Mouse (Mus musculus) neural tube, embryonic 12.5 days (tissue): Measurements from ENCODE around the gene Olfr463. TPM values are rescaled to one million over a fixed set of nuclear protein-coding genes. Genes with fewer than 3 reads are reported as not detected.
"Not testable (repeated sequence)": the region's sequence is repeated elsewhere in the genome, so short reads cannot be mapped to it uniquely, and the experiment has no call there.

Source experiments
- ATAC-seq: fragments of 200-750 bp; cut with Nextera tagmentation; 2 replicates; pipeline ENCODE4 v1.8.0; 2017; ENCODE audit warnings: low read depth, mild to moderate bottlenecking, moderate TSS enrichment, moderate library complexity; ENCODE audit not compliant: low FRiP score
- H3K27ac ChIP-seq: fragments of 300-500 bp; sonication (generic); 2 replicates; pipeline ENCODE4 v1.5.1; 2016
- H3K27me3 ChIP-seq: fragments of 300-500 bp; sonication (generic); replicated peaks from 2 replicates; pipeline ENCODE4 v1.6.1; 2016; ENCODE audit warnings: mild to moderate bottlenecking
- H3K36me3 ChIP-seq: fragments of 300-500 bp; sonication (generic); 2 replicates; pipeline ENCODE4 v1.6.1; 2016; ENCODE audit warnings: mild to moderate bottlenecking
- H3K4me1 ChIP-seq: fragments of 300-500 bp; sonication (generic); 2 replicates; pipeline ENCODE4 v1.6.1; 2016
- H3K4me2 ChIP-seq: fragments of 300-500 bp; sonication (generic); replicated peaks from 2 replicates; pipeline ENCODE4 v1.6.1; 2016; ENCODE audit warnings: mild to moderate bottlenecking
- H3K4me3 ChIP-seq: fragments of 300-500 bp; sonication (generic); 2 replicates; pipeline ENCODE4 v1.5.1; 2016
- H3K9ac ChIP-seq: fragments of 300-500 bp; sonication (generic); 2 replicates; pipeline ENCODE4 v1.6.1; 2016; ENCODE audit warnings: mild to moderate bottlenecking
- H3K9me3 ChIP-seq: fragments of 300-500 bp; sonication (generic); 2 replicates; pipeline ENCODE4 v1.6.1; 2016; ENCODE audit warnings: mild to moderate bottlenecking
- WGBS: fragments of 180-500 bp; shearing (Covaris S2); methylation state at CpG from one replicate; pipeline ENCODE4 v1.1.7; 2016; 5-methylcytosine and 5-hydroxymethylcytosine counted together
- polyA plus RNA-seq: library from polyadenylated mRNA; unstranded; fragments of >200 nt; fragmentation: Nextera tagmentation; extraction: Ambion mirVana; gene quantifications from 2 replicates; pipeline ENCODE4 v1.2.1, GENCODE M21; 2016

Olfr463 gene
- polyA plus RNA-seq, 1 experiment from 2014 or later: not detected

- no peaks in the 10 kb centered on the region for H3K27me3 ChIP-seq
- H3K9me3 ChIP-seq: no peaks in the 10 kb centered on the region
- no peaks in the 10 kb centered on the region for H3K4me1 ChIP-seq
- H3K36me3 ChIP-seq: no peaks in the 10 kb centered on the region
- no peak within 1 kb of the TSS for H3K9ac ChIP-seq
- ATAC-seq: no peak
- 83% methylated on average over 6 of the region's 6 CpGs for WGBS
- no peak within 1 kb of the TSS for H3K4me2 ChIP-seq
- no peak within 1 kb of the TSS for H3K4me3 ChIP-seq
- no peak within 1 kb of the TSS for H3K27ac ChIP-seq
Observed at GRCm38 (mm10) chr11:87875436-87875835, 21.8 kb downstream of the Olfr463 start, which contains the start of gene Epx. TSS of gene Epx (minus strand) at chr11:87875536.

- no peak for ATAC-seq
- Histone ChIP-seq H3K4me2 (no peak overlapping the region), H3K27ac (no peak overlapping the region), H3K36me3 (no peaks in the 10 kb centered on the region), H3K4me1 (no peaks in the 10 kb centered on the region), H3K4me3 (no peak overlapping the region), H3K9ac (no peak overlapping the region), H3K9me3 (no peaks in the 10 kb centered on the region), H3K27me3 (no peaks in the 10 kb centered on the region)
- WGBS: 60% methylated on average over 8 of the region's 8 CpGs
Observed at GRCm38 (mm10) chr11:87871766-87872165, 25.4 kb downstream of the Olfr463 start.

GRCm38 (mm10) chr11:87870096-87870495, 27.1 kb downstream of the Olfr463 start:
- no peaks in the 10 kb centered on the region for H3K36me3 ChIP-seq
- no peak for ATAC-seq
- no peak overlapping the region for H3K4me3 ChIP-seq
- H3K9ac ChIP-seq: no peak overlapping the region
- WGBS: 86% methylated on average over 2 of the region's 2 CpGs
- no peaks in the 10 kb centered on the region for H3K9me3 ChIP-seq
- no peaks in the 10 kb centered on the region for H3K4me1 ChIP-seq
- no peak overlapping the region for H3K27ac ChIP-seq
- H3K27me3 ChIP-seq: no peaks in the 10 kb centered on the region
- H3K4me2 ChIP-seq: no peak overlapping the region

- ATAC-seq, H3K9ac ChIP-seq, H3K27ac ChIP-seq, H3K9me3 ChIP-seq, H3K4me1 ChIP-seq, H3K4me3 ChIP-seq, H3K4me2 ChIP-seq, H3K27me3 ChIP-seq: not testable (repeated sequence)
- peaks cover 14% of the 10 kb centered on the region; the same call in 1 of the 2 replicates for H3K36me3 ChIP-seq
- WGBS: 86% methylated on average over 1 of the region's 2 CpGs
Observed at GRCm38 (mm10) chr11:87866891-87867290, 30.3 kb downstream of the Olfr463 start.

GRCm38 (mm10) chr11:87862805-87863204, 34.4 kb downstream of the Olfr463 start:
- H3K9ac ChIP-seq: no peak overlapping the region
- no peak overlapping the region for H3K4me2 ChIP-seq
- H3K9me3 ChIP-seq: no peaks in the 10 kb centered on the region
- no peaks in the 10 kb centered on the region for H3K4me1 ChIP-seq
- no peak overlapping the region for H3K27ac ChIP-seq
- WGBS: 94% methylated on average over 13 of the region's 13 CpGs
- peaks cover 45% of the 10 kb centered on the region for H3K36me3 ChIP-seq
- no peak overlapping the region for H3K4me3 ChIP-seq
- ATAC-seq: no peak
- H3K27me3 ChIP-seq: no peaks in the 10 kb centered on the region

GRCm38 (mm10) chr11:87860426-87860825, 36.8 kb downstream of the Olfr463 start:
- H3K36me3 ChIP-seq: peaks cover 60% of the 10 kb centered on the region
- no peaks in the 10 kb centered on the region for H3K27me3 ChIP-seq
- WGBS: 79% methylated on average over 9 of the region's 9 CpGs
- ATAC-seq: no peak
- no peaks in the 10 kb centered on the region for H3K9me3 ChIP-seq
- H3K4me3 ChIP-seq: no peak overlapping the region
- no peak overlapping the region for H3K4me2 ChIP-seq
- H3K9ac ChIP-seq: no peak overlapping the region
- no peak overlapping the region for H3K27ac ChIP-seq
- no peaks in the 10 kb centered on the region for H3K4me1 ChIP-seq

GRCm38 (mm10) chr11:87859273-87859672, 37.9 kb downstream of the Olfr463 start:
- H3K36me3 ChIP-seq: peaks cover 60% of the 10 kb centered on the region
- no peak overlapping the region for H3K9ac ChIP-seq
- H3K4me3 ChIP-seq: no peak overlapping the region
- H3K9me3 ChIP-seq: no peaks in the 10 kb centered on the region
- ATAC-seq: no peak
- H3K4me2 ChIP-seq: no peak overlapping the region
- H3K27me3 ChIP-seq: no peaks in the 10 kb centered on the region
- no peak overlapping the region for H3K27ac ChIP-seq
- WGBS: 92% methylated on average over 11 of the region's 11 CpGs
- no peaks in the 10 kb centered on the region for H3K4me1 ChIP-seq

- H3K27me3 ChIP-seq: no peaks in the 10 kb centered on the region
- H3K27ac ChIP-seq: no peak overlapping the region
- H3K4me2 ChIP-seq: no peak overlapping the region
- H3K9ac ChIP-seq: no peak overlapping the region
- H3K36me3 ChIP-seq: peaks cover 27% of the 10 kb centered on the region
- WGBS: 87% methylated on average over 7 of the region's 7 CpGs
- no peak overlapping the region for H3K4me3 ChIP-seq
- H3K4me1 ChIP-seq: peaks cover 6% of the 10 kb centered on the region; the same call in 1 of the 2 replicates
- ATAC-seq: no peak
- H3K9me3 ChIP-seq: no peaks in the 10 kb centered on the region
Observed at GRCm38 (mm10) chr11:87854550-87854949, 42.6 kb downstream of the Olfr463 start.

- Histone ChIP-seq H3K9me3 (no peaks in the 10 kb centered on the region), H3K27ac (no peak overlapping the region)
- 33% methylated on average over 8 of the region's 8 CpGs for WGBS
Observed at GRCm38 (mm10) chr11:87853597-87853954, 43.6 kb downstream of the Olfr463 start.

GRCm38 (mm10) chr11:87852690-87853596, 44.2 kb downstream of the Olfr463 start, which contains the start of gene Mks1:
TSS of gene Mks1 (plus strand) at chr11:87853215.
- Histone ChIP-seq H3K36me3 (peaks cover 16% of the 10 kb centered on the region), H3K4me2 (peak within 1 kb of the TSS; percentile 66), H3K27me3 (no peaks in the 10 kb centered on the region), H3K27ac (no peak within 1 kb of the TSS), H3K9ac (peak within 1 kb of the TSS; percentile 55), H3K4me3 (peak within 1 kb of the TSS; percentile 59), H3K4me1 (peaks cover 6% of the 10 kb centered on the region; the same call in 1 of the 2 replicates), H3K9me3 (no peaks in the 10 kb centered on the region)
- peak; percentile 95 for ATAC-seq
- 5% methylated on average over 40 of the region's 40 CpGs for WGBS

More at GRCm38 (mm10) chr11:87853597-87853954, 43.6 kb downstream of the Olfr463 start:
- Histone ChIP-seq H3K4me1 (peaks cover 6% of the 10 kb centered on the region; the same call in 1 of the 2 replicates), H3K27me3 (no peaks in the 10 kb centered on the region), H3K4me3 (peak overlapping the region; percentile 59), H3K9ac (peak overlapping the region; percentile 55), H3K4me2 (peak overlapping the region; percentile 66), H3K36me3 (peaks cover 23% of the 10 kb centered on the region)
- peak; percentile 33; the same call in 1 of the 2 replicates for ATAC-seq

- Histone ChIP-seq H3K27me3 (no peaks in the 10 kb centered on the region), H3K4me1 (peaks cover 3% of the 10 kb centered on the region; the same call in 1 of the 2 replicates), H3K4me3 (no peak overlapping the region), H3K27ac (no peak overlapping the region), H3K9ac (no peak overlapping the region), H3K9me3 (no peaks in the 10 kb centered on the region), H3K4me2 (no peak overlapping the region), H3K36me3 (no peaks in the 10 kb centered on the region)
- ATAC-seq: no peak
- 71% methylated on average over 6 of the region's 6 CpGs for WGBS
Observed at GRCm38 (mm10) chr11:87847884-87848283, 49.3 kb downstream of the Olfr463 start.

GRCm38 (mm10) chr11:87846968-87847600, 50.1 kb downstream of the Olfr463 start:
- H3K27ac ChIP-seq: no peak overlapping the region
- H3K4me3 ChIP-seq: no peak overlapping the region
- 84% methylated on average over 12 of the region's 12 CpGs for WGBS
- H3K9me3 ChIP-seq: no peaks in the 10 kb centered on the region
- H3K9ac ChIP-seq: no peak overlapping the region
- ATAC-seq: no peak
- no peaks in the 10 kb centered on the region for H3K27me3 ChIP-seq
- no peak overlapping the region for H3K4me2 ChIP-seq
- H3K4me1 ChIP-seq: no peaks in the 10 kb centered on the region
- H3K36me3 ChIP-seq: no peaks in the 10 kb centered on the region
